Mouse (Mus musculus): ENCODE measurements around the gene Sema3b. TPM values are rescaled to one million over a fixed set of nuclear protein-coding genes. Genes with fewer than 3 reads are reported as not detected.
A peak's percentile ranks its signal among the peaks of the same experiment; 100 is the strongest.
"Not testable (repeated sequence)": the region's sequence is repeated elsewhere in the genome, so short reads cannot be mapped to it uniquely, and the experiment has no call there.

Sema3b gene
- polyA plus RNA-seq, 1 experiment from 2014 or later, result 9.9 TPM

GRCm38 (mm10) chr9:107567702-107568319, 41.2 kb downstream of the Sema3b start, which contains the start of gene Hyal2:
Gene Hyal2 (plus strand): TSS chr9:107567945.
- Histone ChIP-seq H3K9ac (peak within 1 kb of the TSS; percentile 93), H3K9me3 (no peaks in the 10 kb centered on the region), H3K27me3 (replicated peaks) (no peaks in the 10 kb centered on the region), H3K4me1 (peaks cover 69% of the 10 kb centered on the region), H3K4me2 (peak within 1 kb of the TSS; percentile 81), H3K4me3 (peak within 1 kb of the TSS; percentile 87), H3K27ac (replicated peaks) (peak within 1 kb of the TSS; percentile 83), H3K36me3 (peaks cover 42% of the 10 kb centered on the region)
- 8% methylated on average over 18 of the region's 18 CpGs for WGBS
- ATAC-seq (ENCODE audit: extremely low read depth, insufficient number of reproducible peaks, low FRiP score, low TSS enrichment), result no peak

- peak overlapping the region; percentile 81 for H3K4me2 ChIP-seq
- H3K9ac ChIP-seq, result no peak overlapping the region
- 55% methylated on average over 3 of the region's 3 CpGs for WGBS
- no peak overlapping the region for H3K4me3 ChIP-seq
- ATAC-seq (ENCODE audit: extremely low read depth, insufficient number of reproducible peaks, low FRiP score, low TSS enrichment), result no peak
- no peaks in the 10 kb centered on the region for H3K9me3 ChIP-seq
- peaks cover 72% of the 10 kb centered on the region for H3K4me1 ChIP-seq
- peaks cover 39% of the 10 kb centered on the region for H3K36me3 ChIP-seq
- H3K27ac ChIP-seq (replicated peaks), result peak overlapping the region; percentile 83
- no peaks in the 10 kb centered on the region for H3K27me3 ChIP-seq (replicated peaks)
These were observed 42.2 kb downstream of the Sema3b start for GRCm38 (mm10) chr9:107566855-107567254.

- Histone ChIP-seq H3K27ac (replicated peaks) (peak overlapping the region; percentile 83), H3K4me3 (peak overlapping the region; percentile 17; the same call in 1 of the 2 replicates), H3K4me2 (peak overlapping the region; percentile 81), H3K36me3 (peaks cover 39% of the 10 kb centered on the region), H3K9ac (no peak overlapping the region), H3K9me3 (no peaks in the 10 kb centered on the region), H3K4me1 (peaks cover 65% of the 10 kb centered on the region), H3K27me3 (replicated peaks) (no peaks in the 10 kb centered on the region)
- WGBS, result 43% methylated on average over 15 of the region's 15 CpGs
- no peak for ATAC-seq (ENCODE audit: extremely low read depth, insufficient number of reproducible peaks, low FRiP score, low TSS enrichment)
These were observed 42.9 kb downstream of the Sema3b start for GRCm38 (mm10) chr9:107566041-107566709.

- not testable (repeated sequence) for H3K9me3 ChIP-seq; H3K27me3 ChIP-seq (replicated peaks); ATAC-seq (ENCODE audit: extremely low read depth, insufficient number of reproducible peaks, low FRiP score, low TSS enrichment)
- Histone ChIP-seq H3K4me3 (peak overlapping the region; percentile 8; the same call in 1 of the 2 replicates), H3K27ac (replicated peaks) (peak overlapping the region; percentile 83), H3K36me3 (peaks cover 39% of the 10 kb centered on the region), H3K9ac (peak overlapping the region; percentile 42; the same call in 1 of the 2 replicates), H3K4me2 (peak overlapping the region; percentile 81), H3K4me1 (peaks cover 59% of the 10 kb centered on the region)
- 48% methylated on average over 5 of the region's 5 CpGs for whole genome bisulfite sequencing
These were observed 43.5 kb downstream of the Sema3b start for GRCm38 (mm10) chr9:107565556-107565955.

- Histone ChIP-seq H3K4me1 (peaks cover 49% of the 10 kb centered on the region), H3K36me3 (peaks cover 59% of the 10 kb centered on the region), H3K9me3 (no peaks in the 10 kb centered on the region), H3K27ac (replicated peaks) (peak within 1 kb of the TSS; percentile 76), H3K4me3 (peak within 1 kb of the TSS; percentile 93), H3K9ac (peak within 1 kb of the TSS; percentile 94), H3K4me2 (peak within 1 kb of the TSS; percentile 90), H3K27me3 (replicated peaks) (no peaks in the 10 kb centered on the region)
- WGBS, result under 1% methylated on average over 43 of the region's 46 CpGs
- peak; percentile 92 for ATAC-seq (ENCODE audit: extremely low read depth, insufficient number of reproducible peaks, low FRiP score, low TSS enrichment)
These were observed 45.9 kb downstream of the Sema3b start, which contains the start of gene Tusc2 for GRCm38 (mm10) chr9:107563029-107563581. Gene Tusc2 (plus strand): TSS chr9:107563255.

GRCm38 (mm10) chr9:107556346-107556745, 52.7 kb downstream of the Sema3b start:
- ATAC-seq (ENCODE audit: extremely low read depth, insufficient number of reproducible peaks, low FRiP score, low TSS enrichment), result no peak
- H3K9ac ChIP-seq, result peak overlapping the region; percentile 95
- peaks cover 50% of the 10 kb centered on the region for H3K36me3 ChIP-seq
- H3K4me1 ChIP-seq, result peaks cover 48% of the 10 kb centered on the region
- peak overlapping the region; percentile 96 for H3K4me2 ChIP-seq
- peak overlapping the region; percentile 86 for H3K4me3 ChIP-seq
- H3K9me3 ChIP-seq, result no peaks in the 10 kb centered on the region
- H3K27me3 ChIP-seq (replicated peaks), result peaks cover 8% of the 10 kb centered on the region; the same call in 1 of the 2 replicates
- 0 out of 2 replicates have a peak overlapping the region, but pooled peaks have one; percentile 12 for H3K27ac ChIP-seq (replicated peaks)
- 52% methylated on average over 3 of the region's 3 CpGs for WGBS

- peaks cover 12% of the 10 kb centered on the region for H3K27me3 ChIP-seq (replicated peaks)
- 20% methylated on average over 2 of the region's 2 CpGs for WGBS
- peaks cover 54% of the 10 kb centered on the region for H3K4me1 ChIP-seq
These were observed 53.3 kb downstream of the Sema3b start for GRCm38 (mm10) chr9:107555701-107556100.

GRCm38 (mm10) chr9:107555031-107555457, 54.0 kb downstream of the Sema3b start:
- Histone ChIP-seq H3K4me2 (peak overlapping the region; percentile 96), H3K27me3 (replicated peaks) (peaks cover 19% of the 10 kb centered on the region), H3K27ac (replicated peaks) (peak overlapping the region; percentile 99), H3K9ac (peak overlapping the region; percentile 95), H3K4me1 (peaks cover 56% of the 10 kb centered on the region), H3K9me3 (no peaks in the 10 kb centered on the region), H3K36me3 (peaks cover 37% of the 10 kb centered on the region), H3K4me3 (peak overlapping the region; percentile 86)
- ATAC-seq (ENCODE audit: extremely low read depth, insufficient number of reproducible peaks, low FRiP score, low TSS enrichment), result no peak
- WGBS, result 0% methylated on average over 23 of the region's 23 CpGs

More at GRCm38 (mm10) chr9:107555701-107556100, 53.3 kb downstream of the Sema3b start:
- H3K27ac ChIP-seq (replicated peaks), result peak overlapping the region; percentile 99
- no peaks in the 10 kb centered on the region for H3K9me3 ChIP-seq
- no peak for ATAC-seq (ENCODE audit: extremely low read depth, insufficient number of reproducible peaks, low FRiP score, low TSS enrichment)
- H3K4me2 ChIP-seq, result peak overlapping the region; percentile 96
- peak overlapping the region; percentile 95 for H3K9ac ChIP-seq
- H3K4me3 ChIP-seq, result peak overlapping the region; percentile 86
- H3K36me3 ChIP-seq, result peaks cover 44% of the 10 kb centered on the region

- peak overlapping the region; percentile 86 for H3K4me3 ChIP-seq
- peaks cover 56% of the 10 kb centered on the region for H3K4me1 ChIP-seq
- peak overlapping the region; percentile 95 for H3K9ac ChIP-seq
- peak overlapping the region; percentile 96 for H3K4me2 ChIP-seq
- H3K36me3 ChIP-seq, result peaks cover 30% of the 10 kb centered on the region
- H3K27me3 ChIP-seq (replicated peaks), result peaks cover 25% of the 10 kb centered on the region
- under 1% methylated on average over 53 of the region's 53 CpGs for WGBS
- peak overlapping the region; percentile 99 for H3K27ac ChIP-seq (replicated peaks)
- ATAC-seq (ENCODE audit: extremely low read depth, insufficient number of reproducible peaks, low FRiP score, low TSS enrichment), result peak; percentile 88
- H3K9me3 ChIP-seq, result no peaks in the 10 kb centered on the region
These were observed 54.7 kb downstream of the Sema3b start for GRCm38 (mm10) chr9:107554319-107554825.

- Histone ChIP-seq H3K27ac (replicated peaks) (peak overlapping the region; percentile 99), H3K27me3 (replicated peaks) (peaks cover 32% of the 10 kb centered on the region), H3K4me1 (peaks cover 56% of the 10 kb centered on the region), H3K9ac (peak overlapping the region; percentile 88), H3K4me3 (peak overlapping the region; percentile 86), H3K9me3 (no peaks in the 10 kb centered on the region), H3K36me3 (peaks cover 24% of the 10 kb centered on the region), H3K4me2 (peak overlapping the region; percentile 96)
- WGBS, result 8% methylated on average over 37 of the region's 37 CpGs
- ATAC-seq (ENCODE audit: extremely low read depth, insufficient number of reproducible peaks, low FRiP score, low TSS enrichment), result peak; percentile 17; the same call in 1 of the 2 replicates
These were observed 55.3 kb downstream of the Sema3b start for GRCm38 (mm10) chr9:107553541-107554318.

Data from heart, embryonic 13.5 days (tissue).